Mouse (Mus musculus): ENCODE data around the gene Sema7a.

- no peak for TF ChIP-seq MAFK (IDR thresholded peaks at IDR 0.05; ENCODE audit: borderline replicate concordance, low read depth, low read length)
- no peak for TF ChIP-seq POLR2A (IDR thresholded peaks at IDR 0.05; ENCODE audit: control insufficient read depth in 1 of 2, insufficient read depth in 1 of 2, low read depth in 1 of 2, low read length in 2 of 2, poor library complexity in 1 of 2)
Measured at GRCm38 (mm10) chr9:57954962-57955744, 15.2 kb downstream of the Sema7a start.

Measured in MEL (cell line).